Mouse (Mus musculus): Measurements from ENCODE around the gene Adipor1. TPM values are rescaled to one million over a fixed set of nuclear protein-coding genes. Genes with fewer than 3 reads are reported as not detected.

The Adipor1 gene
- polyA plus RNA-seq, 1 experiment from 2014 or later = 102 TPM

DNA sequence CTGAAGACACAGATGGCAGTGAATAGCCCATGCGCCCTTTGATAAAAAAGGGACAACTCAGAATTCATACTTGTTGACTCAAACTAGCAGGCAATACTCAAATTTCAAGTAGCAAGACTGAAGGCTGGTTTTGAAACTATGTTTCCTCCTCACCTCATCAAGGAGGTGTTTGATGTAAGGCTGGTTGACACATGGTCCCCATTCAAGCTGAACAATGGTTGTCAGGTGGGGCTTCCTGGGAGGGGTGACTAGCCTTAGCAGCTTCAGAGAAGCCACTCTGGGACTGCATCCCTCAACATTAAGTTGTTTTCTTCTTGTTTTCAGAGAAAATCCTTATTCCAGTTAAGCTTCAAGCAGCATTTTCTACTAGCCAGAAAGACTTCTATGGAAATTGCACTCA is 29.5 kb upstream of the Adipor1 start, which contains the start of gene 4933406M09Rik:
4933406M09Rik (plus strand) TSS at position 275 of the 400 bp plus-strand sequence.
- no peaks in the 10 kb centered on the region for H3K9me3 ChIP-seq (ENCODE audit: control insufficient read depth, low read length)
- no peak for ATAC-seq (ENCODE audit: low read depth)
- H3K4me2 ChIP-seq (ENCODE audit: low read depth, low read length) = no peak within 1 kb of the TSS
- peaks cover 10% of the 10 kb centered on the region; the same call in 1 of the 2 replicates for H3K4me1 ChIP-seq (ENCODE audit: control insufficient read depth, insufficient read depth, low read length)
- H3K4me3 ChIP-seq (ENCODE audit: low read depth, low read length) = no peak within 1 kb of the TSS
- no peak within 1 kb of the TSS for H3K27ac ChIP-seq (replicated peaks; ENCODE audit: low read depth, low read length)
- 100% methylated on average over 1 of the region's 1 CpGs for WGBS
- no peak for DNase-seq (ENCODE audit: low spot score)
- H3K36me3 ChIP-seq (ENCODE audit: control insufficient read depth, insufficient read depth, low read length) = no peaks in the 10 kb centered on the region
- H3K27me3 ChIP-seq (replicated peaks; ENCODE audit: control insufficient read depth, insufficient read depth, low read length) = no peaks in the 10 kb centered on the region
- H3K9ac ChIP-seq (ENCODE audit: low read depth, low read length) = no peak within 1 kb of the TSS

DNA sequence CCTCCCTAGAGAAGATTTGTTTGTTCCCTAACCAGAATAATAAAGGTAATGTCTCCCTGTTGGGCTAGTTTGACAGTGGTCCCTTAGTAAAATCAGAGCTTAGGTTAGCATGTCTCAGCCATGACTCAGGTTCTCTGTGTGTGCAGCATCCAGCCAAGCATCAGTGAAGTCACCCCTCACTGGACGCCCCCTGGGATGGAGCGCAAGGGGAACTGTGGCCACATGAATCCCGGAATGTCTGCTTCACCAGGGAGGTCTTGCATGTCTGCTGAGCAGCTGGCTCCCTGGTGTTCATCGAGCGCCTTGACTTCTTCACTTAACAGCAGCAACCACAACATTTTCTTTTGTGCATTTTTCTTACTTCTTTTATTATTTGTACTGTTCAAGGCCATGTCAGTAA is 21.4 kb upstream of the Adipor1 start:
- Histone ChIP-seq H3K9ac (ENCODE audit: low read depth, low read length) (no peak overlapping the region), H3K36me3 (ENCODE audit: control insufficient read depth, insufficient read depth, low read length) (no peaks in the 10 kb centered on the region), H3K4me3 (ENCODE audit: low read depth, low read length) (no peak overlapping the region), H3K27ac (replicated peaks; ENCODE audit: low read depth, low read length) (no peak overlapping the region), H3K4me2 (ENCODE audit: low read depth, low read length) (no peak overlapping the region), H3K4me1 (ENCODE audit: control insufficient read depth, insufficient read depth, low read length) (no peaks in the 10 kb centered on the region), H3K9me3 (ENCODE audit: control insufficient read depth, low read length) (no peaks in the 10 kb centered on the region), H3K27me3 (replicated peaks; ENCODE audit: control insufficient read depth, insufficient read depth, low read length) (no peaks in the 10 kb centered on the region)
- ATAC-seq (ENCODE audit: low read depth) (no peak), DNase-seq (ENCODE audit: low spot score) (peak; percentile 13)
- WGBS = 50% methylated on average over 5 of the region's 5 CpGs

DNA sequence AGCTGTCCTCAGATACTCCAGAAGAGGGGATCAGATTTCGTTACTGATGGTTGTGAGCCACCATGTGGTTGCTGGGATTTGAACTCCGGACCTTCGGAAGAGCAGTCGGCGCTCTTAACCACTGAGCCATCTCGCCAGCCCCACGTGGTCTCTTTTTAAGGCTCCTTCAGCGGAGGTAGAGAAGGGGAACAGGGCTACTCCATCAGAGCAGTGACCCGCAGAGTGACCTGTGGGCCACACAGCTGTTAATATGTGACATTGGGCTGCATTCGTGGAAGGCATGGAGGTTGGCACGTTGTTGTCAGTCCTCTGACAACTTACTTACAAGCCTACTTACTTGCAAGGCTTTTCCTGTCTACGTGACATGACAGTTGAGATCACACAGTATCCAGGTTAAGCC is 17.0 kb upstream of the Adipor1 start:
- no peak overlapping the region for H3K4me2 ChIP-seq (ENCODE audit: low read depth, low read length)
- no peak overlapping the region for H3K9ac ChIP-seq (ENCODE audit: low read depth, low read length)
- WGBS = 88% methylated on average over 12 of the region's 12 CpGs
- H3K36me3 ChIP-seq (ENCODE audit: control insufficient read depth, insufficient read depth, low read length) = no peaks in the 10 kb centered on the region
- H3K9me3 ChIP-seq (ENCODE audit: control insufficient read depth, low read length) = 0 out of 2 replicates have a peak, but pooled peaks cover 4% of the 10 kb centered on the region
- no peaks in the 10 kb centered on the region for H3K27me3 ChIP-seq (replicated peaks; ENCODE audit: control insufficient read depth, insufficient read depth, low read length)
- H3K4me1 ChIP-seq (ENCODE audit: control insufficient read depth, insufficient read depth, low read length) = no peaks in the 10 kb centered on the region
- no peak overlapping the region for H3K27ac ChIP-seq (replicated peaks; ENCODE audit: low read depth, low read length)
- no peak for ATAC-seq (ENCODE audit: low read depth)
- H3K4me3 ChIP-seq (ENCODE audit: low read depth, low read length) = no peak overlapping the region
- no peak for DNase-seq (ENCODE audit: low spot score)

GRCm38 (mm10) chr1:134399735-134400134 is 15.4 kb upstream of the Adipor1 start:
- 55% methylated on average over 5 of the region's 5 CpGs for WGBS

GRCm38 (mm10) chr1:134405509-134406413 is 9.4 kb upstream of the Adipor1 start, which contains the start of gene Cyb5r1:
Gene Cyb5r1, plus strand, starts transcription at chr1:134405559.
- H3K9me3 ChIP-seq (ENCODE audit: control insufficient read depth, low read length) = no peaks in the 10 kb centered on the region
- no peaks in the 10 kb centered on the region for H3K27me3 ChIP-seq (replicated peaks; ENCODE audit: control insufficient read depth, insufficient read depth, low read length)
- peak within 1 kb of the TSS; percentile 91 for H3K4me2 ChIP-seq (ENCODE audit: low read depth, low read length)
- peak within 1 kb of the TSS; percentile 81 for H3K4me3 ChIP-seq (ENCODE audit: low read depth, low read length)
- DNase-seq (ENCODE audit: low spot score) = peak; percentile 93
- WGBS = under 1% methylated on average over 37 of the region's 43 CpGs
- H3K27ac ChIP-seq (replicated peaks; ENCODE audit: low read depth, low read length) = peak within 1 kb of the TSS; percentile 72
- H3K4me1 ChIP-seq (ENCODE audit: control insufficient read depth, insufficient read depth, low read length) = peaks cover 8% of the 10 kb centered on the region; the same call in 1 of the 2 replicates
- peak within 1 kb of the TSS; percentile 78 for H3K9ac ChIP-seq (ENCODE audit: low read depth, low read length)
- peak; percentile 97 for ATAC-seq (ENCODE audit: low read depth)
- H3K36me3 ChIP-seq (ENCODE audit: control insufficient read depth, insufficient read depth, low read length) = peaks cover 29% of the 10 kb centered on the region

More at GRCm38 (mm10) chr1:134399735-134400134, 15.4 kb upstream of the Adipor1 start:
- Histone ChIP-seq H3K27ac (replicated peaks; ENCODE audit: low read depth, low read length) (no peak overlapping the region), H3K9me3 (ENCODE audit: control insufficient read depth, low read length) (0 out of 2 replicates have a peak, but pooled peaks cover 4% of the 10 kb centered on the region), H3K9ac (ENCODE audit: low read depth, low read length) (no peak overlapping the region), H3K36me3 (ENCODE audit: control insufficient read depth, insufficient read depth, low read length) (no peaks in the 10 kb centered on the region), H3K27me3 (replicated peaks; ENCODE audit: control insufficient read depth, insufficient read depth, low read length) (no peaks in the 10 kb centered on the region), H3K4me1 (ENCODE audit: control insufficient read depth, insufficient read depth, low read length) (no peaks in the 10 kb centered on the region), H3K4me3 (ENCODE audit: low read depth, low read length) (no peak overlapping the region), H3K4me2 (ENCODE audit: low read depth, low read length) (no peak overlapping the region)
- DNase-seq (ENCODE audit: low spot score) (no peak), ATAC-seq (ENCODE audit: low read depth) (no peak)

DNA sequence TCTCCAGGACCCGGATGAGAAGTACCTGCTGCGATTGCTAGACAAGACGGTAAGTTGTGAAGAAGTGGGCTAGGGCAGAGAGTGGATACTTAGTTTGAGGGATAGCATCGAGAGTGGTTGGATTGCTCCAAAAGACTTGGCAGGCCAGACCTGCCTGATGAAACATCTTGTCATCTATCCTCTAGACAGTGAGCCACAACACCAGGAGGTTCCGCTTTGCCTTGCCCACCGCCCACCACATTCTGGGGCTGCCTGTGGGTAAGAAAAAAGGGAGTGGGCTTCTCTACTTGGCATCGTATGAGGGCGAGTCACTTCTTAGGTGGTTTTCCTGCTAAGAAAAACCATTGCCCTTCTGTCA is 8.8 kb upstream of the Adipor1 start:
- 27% methylated on average over 8 of the region's 8 CpGs for WGBS
- H3K27me3 ChIP-seq (replicated peaks; ENCODE audit: control insufficient read depth, insufficient read depth, low read length) = no peaks in the 10 kb centered on the region
- H3K27ac ChIP-seq (replicated peaks; ENCODE audit: low read depth, low read length) = peak overlapping the region; percentile 72
- peak overlapping the region; percentile 81 for H3K4me3 ChIP-seq (ENCODE audit: low read depth, low read length)
- H3K9me3 ChIP-seq (ENCODE audit: control insufficient read depth, low read length) = no peaks in the 10 kb centered on the region
- peak overlapping the region; percentile 78 for H3K9ac ChIP-seq (ENCODE audit: low read depth, low read length)
- peaks cover 8% of the 10 kb centered on the region; the same call in 1 of the 2 replicates for H3K4me1 ChIP-seq (ENCODE audit: control insufficient read depth, insufficient read depth, low read length)
- DNase-seq (ENCODE audit: low spot score) = no peak
- peak overlapping the region; percentile 91 for H3K4me2 ChIP-seq (ENCODE audit: low read depth, low read length)
- H3K36me3 ChIP-seq (ENCODE audit: control insufficient read depth, insufficient read depth, low read length) = peaks cover 35% of the 10 kb centered on the region
- 0 out of 2 replicates have a peak, but pooled peaks have one; percentile 3 for ATAC-seq (ENCODE audit: low read depth)

DNA sequence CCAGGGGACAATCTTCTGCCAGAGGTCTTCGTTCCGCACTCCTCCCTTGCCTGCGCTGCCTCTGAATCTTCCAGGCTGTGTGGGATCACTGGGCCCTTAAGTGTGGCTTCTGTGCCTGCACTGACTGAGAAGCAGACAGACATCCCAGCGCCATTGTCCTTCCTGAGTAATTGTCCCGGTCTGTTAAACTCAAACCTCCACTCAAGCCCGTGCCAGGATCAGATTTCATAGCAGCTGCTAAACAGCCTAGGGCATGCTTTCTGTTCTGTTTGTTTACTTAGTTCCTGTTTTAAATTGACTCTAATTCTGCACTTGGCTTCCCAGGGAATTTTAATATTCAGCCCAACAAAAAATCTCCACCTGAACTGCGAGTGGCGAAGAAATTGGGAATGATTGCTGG is 7.1 kb upstream of the Adipor1 start:
- H3K27ac ChIP-seq (replicated peaks; ENCODE audit: low read depth, low read length) = 0 out of 2 replicates have a peak overlapping the region, but pooled peaks have one; percentile 0
- H3K27me3 ChIP-seq (replicated peaks; ENCODE audit: control insufficient read depth, insufficient read depth, low read length) = no peaks in the 10 kb centered on the region
- H3K4me3 ChIP-seq (ENCODE audit: low read depth, low read length) = no peak overlapping the region
- H3K4me2 ChIP-seq (ENCODE audit: low read depth, low read length) = no peak overlapping the region
- 58% methylated on average over 8 of the region's 8 CpGs for WGBS
- H3K36me3 ChIP-seq (ENCODE audit: control insufficient read depth, insufficient read depth, low read length) = peaks cover 43% of the 10 kb centered on the region
- H3K9ac ChIP-seq (ENCODE audit: low read depth, low read length) = peak overlapping the region; percentile 14; the same call in 1 of the 2 replicates
- no peaks in the 10 kb centered on the region for H3K9me3 ChIP-seq (ENCODE audit: control insufficient read depth, low read length)
- ATAC-seq (ENCODE audit: low read depth) = no peak
- peak; percentile 61 for DNase-seq (ENCODE audit: low spot score)
- peaks cover 8% of the 10 kb centered on the region; the same call in 1 of the 2 replicates for H3K4me1 ChIP-seq (ENCODE audit: control insufficient read depth, insufficient read depth, low read length)

GRCm38 (mm10) chr1:134411706-134412629 is 3.2 kb upstream of the Adipor1 start:
- WGBS = 86% methylated on average over 9 of the region's 9 CpGs
- Histone ChIP-seq H3K27me3 (replicated peaks; ENCODE audit: control insufficient read depth, insufficient read depth, low read length) (no peaks in the 10 kb centered on the region), H3K4me1 (ENCODE audit: control insufficient read depth, insufficient read depth, low read length) (peaks cover 18% of the 10 kb centered on the region), H3K36me3 (ENCODE audit: control insufficient read depth, insufficient read depth, low read length) (peaks cover 43% of the 10 kb centered on the region), H3K9me3 (ENCODE audit: control insufficient read depth, low read length) (no peaks in the 10 kb centered on the region), H3K4me3 (ENCODE audit: low read depth, low read length) (no peak overlapping the region), H3K27ac (replicated peaks; ENCODE audit: low read depth, low read length) (no peak overlapping the region; the same call in 1 of the 2 replicates), H3K4me2 (ENCODE audit: low read depth, low read length) (no peak overlapping the region), H3K9ac (ENCODE audit: low read depth, low read length) (no peak overlapping the region)
- ATAC-seq (ENCODE audit: low read depth) (no peak), DNase-seq (ENCODE audit: low spot score) (peak; percentile 67)
